ENCODE assay signal across 20 mouse cellular contexts in genomic region chr12:109420006-109420405, GRCm38 (mm10). TPM values are rescaled to one million over a fixed set of nuclear protein-coding genes. Genes with fewer than 3 reads are reported as not detected.
DNase-seq lines count a peak whose midpoint lies in the region; ATAC-seq and TF ChIP-seq lines count a peak whose summit lies in the region.
"Had no signal": no experiment of that assay in that cellular context is flagged by ENCODE, and none has a peak within 500 bp of the region (broad histone marks: within the 10 kb centered on the region; RNA-seq: fewer than 3 reads in every experiment).

No protein-coding gene starts in this region.

- 85% methylated on average over 12 of the region's 12 CpGs for WGBS in hindbrain, embryonic 12.5 days
- 89% methylated on average over 12 of the region's 12 CpGs for WGBS in hindbrain, embryonic 10.5 days
- 86% methylated on average over 12 of the region's 12 CpGs for WGBS in forebrain, embryonic 12.5 days

- no peak overlapping the region for H3K4me2 ChIP-seq in hindbrain, embryonic 12.5 days (replicated peaks)
- H3K4me2 ChIP-seq in forebrain, embryonic 12.5 days, result no peak overlapping the region
- H3K4me2 ChIP-seq: forebrain, embryonic 15.5 days; lung, embryonic 15.5 days had no signal

- TF ChIP-seq CTCF in G1E (IDR thresholded peaks at IDR 0.05; ENCODE audit: low read depth, low read length), result no peak
- no peak for TF ChIP-seq CTCF in brain, embryonic 14.5 days (IDR thresholded peaks at IDR 0.05; ENCODE audit: borderline replicate concordance, extremely low read depth, insufficient read depth, insufficient read length)

- H3K4me1 ChIP-seq in hindbrain, embryonic 12.5 days, result peaks cover 29% of the 10 kb centered on the region
- H3K4me1 ChIP-seq in hindbrain, embryonic 10.5 days (replicated peaks), result peaks cover 42% of the 10 kb centered on the region
- no peaks in the 10 kb centered on the region for H3K4me1 ChIP-seq in G1E (ENCODE audit: insufficient read depth, low read depth, low read length)
- H3K4me1 ChIP-seq in forebrain, embryonic 12.5 days, result peaks cover 27% of the 10 kb centered on the region

- DNase-seq in hindbrain, embryonic 10.5 days (ENCODE audit: low spot score), result no peak
- no peak for DNase-seq in G1E (ENCODE audit: low spot score)
- DNase-seq in brain, embryonic 14.5 days (ENCODE audit: low read depth), result peak; percentile 59
- DNase-seq in lung, postnatal 25 days (ENCODE audit: low spot score), result peak; percentile 23
- no peak for DNase-seq in frontal cortex, postnatal 36 days (ENCODE audit: low spot score in 2 of 2)
- DNase-seq: adrenal gland, postnatal 14 days; cerebellum, adult 18-20 months; kidney, adult 8-10 months; kidney, postnatal 25 days; left cerebral cortex, postnatal 4 days; right cerebral cortex, postnatal 4 days; thymus, postnatal 14 days had no signal

- H3K27ac ChIP-seq in hindbrain, embryonic 12.5 days, result 0 out of 2 replicates have a peak overlapping the region, but pooled peaks have one; percentile 12
- no peak overlapping the region for H3K27ac ChIP-seq in hindbrain, embryonic 10.5 days
- H3K27ac ChIP-seq in forebrain, embryonic 12.5 days, result no peak overlapping the region
- H3K27ac ChIP-seq: forebrain, embryonic 15.5 days; hindbrain, postnatal 0 days; lung, embryonic 15.5 days had no signal

- H3K27me3 ChIP-seq in hindbrain, embryonic 12.5 days, result 0 out of 2 replicates have a peak, but pooled peaks cover 2% of the 10 kb centered on the region
- H3K27me3 ChIP-seq in hindbrain, embryonic 10.5 days (ENCODE audit: insufficient read depth, poor library complexity, severe bottlenecking), result peaks cover 17% of the 10 kb centered on the region; the same call in 1 of the 2 replicates
- H3K27me3 ChIP-seq in G1E (ENCODE audit: insufficient read depth, low read length), result no peaks in the 10 kb centered on the region
- peaks cover 12% of the 10 kb centered on the region; the same call in 1 of the 2 replicates for H3K27me3 ChIP-seq in forebrain, embryonic 12.5 days
- H3K27me3 ChIP-seq: forebrain, embryonic 15.5 days; lung, embryonic 15.5 days; Patski had no signal

- no peak overlapping the region for H3K9ac ChIP-seq in hindbrain, embryonic 12.5 days
- no peak overlapping the region for H3K9ac ChIP-seq in forebrain, embryonic 12.5 days
- H3K9ac ChIP-seq: forebrain, embryonic 15.5 days; lung, embryonic 15.5 days had no signal

- TF ChIP-seq POLR2A in brain, embryonic 14.5 days (IDR thresholded peaks at IDR 0.05; ENCODE audit: borderline replicate concordance, extremely low read depth, insufficient read depth, insufficient read length, poor library complexity, severe bottlenecking), result no peak

- ATAC-seq in hindbrain, embryonic 12.5 days (ENCODE audit: low FRiP score), result no peak
- no peak for ATAC-seq in G1E (ENCODE audit: extremely low read depth, insufficient number of reproducible peaks, low FRiP score, poor library complexity, severe bottlenecking)
- no peak for ATAC-seq in forebrain, embryonic 12.5 days (ENCODE audit: low FRiP score)
- ATAC-seq: forebrain, embryonic 15.5 days; hindbrain, postnatal 0 days; Patski had no signal

- H3K4me3 ChIP-seq in hindbrain, embryonic 12.5 days, result no peak overlapping the region
- no peak overlapping the region for H3K4me3 ChIP-seq in hindbrain, embryonic 10.5 days
- H3K4me3 ChIP-seq in G1E (ENCODE audit: low read depth, low read length), result peak overlapping the region; percentile 21; the same call in 1 of the 2 replicates
- H3K4me3 ChIP-seq in forebrain, embryonic 12.5 days (replicated peaks), result no peak overlapping the region
- H3K4me3 ChIP-seq: forebrain, embryonic 15.5 days; lung, embryonic 15.5 days had no signal

- no peaks in the 10 kb centered on the region for H3K36me3 ChIP-seq in hindbrain, embryonic 12.5 days
- no peaks in the 10 kb centered on the region for H3K36me3 ChIP-seq in hindbrain, embryonic 10.5 days
- H3K36me3 ChIP-seq in G1E (replicated peaks), result no peaks in the 10 kb centered on the region
- H3K36me3 ChIP-seq in forebrain, embryonic 12.5 days (replicated peaks), result no peaks in the 10 kb centered on the region
- H3K36me3 ChIP-seq: forebrain, embryonic 15.5 days; lung, embryonic 15.5 days had no signal

- H3K9me3 ChIP-seq in hindbrain, embryonic 12.5 days (replicated peaks), result no peaks in the 10 kb centered on the region
- H3K9me3 ChIP-seq in hindbrain, embryonic 10.5 days, result no peaks in the 10 kb centered on the region
- H3K9me3 ChIP-seq in G1E (replicated peaks), result peaks cover 96% of the 10 kb centered on the region
- H3K9me3 ChIP-seq in forebrain, embryonic 12.5 days, result no peaks in the 10 kb centered on the region
- H3K9me3 ChIP-seq: forebrain, embryonic 15.5 days; lung, embryonic 15.5 days had no signal

RNA-seq across cellular contexts. Expression of gene Dlk1, which starts 32.6 kb away (rescaled TPM):
- 140 and 145 TPM in 2 replicates for polyA plus RNA-seq in hindbrain, embryonic 12.5 days (2016; fragmentation: Nextera tagmentation; extraction: Ambion mirVana)
- polyA plus RNA-seq in hindbrain, embryonic 10.5 days (2016; fragmentation: Nextera tagmentation; extraction: Ambion mirVana), result 64.4 and 82.8 TPM in 2 replicates
- not detected in 2 replicates for total RNA-seq in G1E (2014; fragmentation: Nextera tagmentation)
- 0.76 TPM in 1 of 2 replicates, not detected in the other for total RNA-seq in G1E (2017)
- not detected in 2 replicates for polyA plus RNA-seq in G1E (2012)
- 303 and 331 TPM in 2 replicates for polyA plus RNA-seq in brain, embryonic 14.5 days (2012; rRNA removed)
- 143 and 148 TPM in 2 replicates for polyA plus RNA-seq in forebrain, embryonic 12.5 days (2016; fragmentation: Nextera tagmentation; extraction: Ambion mirVana)
- total RNA-seq: liver, adult 2 months; megakaryocyte-erythroid progenitor cell, adult 5-6 weeks had no signal
- polyA plus RNA-seq: Patski had no signal

Comparison
In these comparisons a context has a peak if more than half of its experiments do, and no peak if none do; other contexts are left out.
1. DNase-seq: peak in brain, embryonic 14.5 days (single experiment) and lung, postnatal 25 days (single experiment); none in hindbrain, embryonic 10.5 days (single experiment), G1E (single experiment) and frontal cortex, postnatal 36 days (0 of 2).
2. RNA of gene Dlk1, which starts 32.6 kb away (polyA plus RNA-seq): 303 to 331 TPM in brain, embryonic 14.5 days, 143 to 148 TPM in forebrain, embryonic 12.5 days, 140 to 145 TPM in hindbrain, embryonic 12.5 days and 64.4 to 82.8 TPM in hindbrain, embryonic 10.5 days; not detected in G1E; every median in the first group is over 10 times any median in the second.